9 mouse cellular contexts compared by ENCODE assay signal in genomic region chr6:135363344-135364040, GRCm38 (mm10). TPM values are rescaled to one million over a fixed set of nuclear protein-coding genes. Genes with fewer than 3 reads are reported as not detected.
DNase-seq lines count a peak whose midpoint lies in the region; ATAC-seq and TF ChIP-seq lines count a peak whose summit lies in the region.
"Had no signal": no experiment of that assay in that cellular context is flagged by ENCODE, and none has a peak within 500 bp of the region (broad histone marks: within the 10 kb centered on the region; RNA-seq: fewer than 3 reads in every experiment).

No protein-coding gene starts in this region.

- no peaks in the 10 kb centered on the region for H3K27me3 ChIP-seq in heart, embryonic 11.5 days (ENCODE audit: control insufficient read depth, insufficient read depth, low read length)
- H3K27me3 ChIP-seq in midbrain, postnatal 0 days (ENCODE audit: insufficient read depth, low read length) = no peaks in the 10 kb centered on the region
- H3K27me3 ChIP-seq in midbrain, embryonic 16.5 days (ENCODE audit: control insufficient read depth, insufficient read depth, low read depth, low read length) = no peaks in the 10 kb centered on the region
- no peaks in the 10 kb centered on the region for H3K27me3 ChIP-seq in hindbrain, postnatal 0 days (ENCODE audit: insufficient read depth, low read length)
- H3K27me3 ChIP-seq in stomach, embryonic 15.5 days (replicated peaks) = no peaks in the 10 kb centered on the region

- H3K4me1 ChIP-seq in heart, embryonic 11.5 days (ENCODE audit: control insufficient read depth, insufficient read depth, low read length) = peaks cover 6% of the 10 kb centered on the region; the same call in 1 of the 2 replicates
- 0 out of 2 replicates have a peak, but pooled peaks cover 3% of the 10 kb centered on the region for H3K4me1 ChIP-seq in midbrain, postnatal 0 days (ENCODE audit: insufficient read depth, low read length)
- 0 out of 2 replicates have a peak, but pooled peaks cover 2% of the 10 kb centered on the region for H3K4me1 ChIP-seq in midbrain, embryonic 16.5 days (ENCODE audit: control insufficient read depth, insufficient read depth, low read length)
- peaks cover 15% of the 10 kb centered on the region for H3K4me1 ChIP-seq in hindbrain, postnatal 0 days (ENCODE audit: insufficient read depth, low read length)
- H3K4me1 ChIP-seq in stomach, embryonic 15.5 days = peaks cover 19% of the 10 kb centered on the region; the same call in 1 of the 2 replicates

- TF ChIP-seq CTCF in midbrain, postnatal 0 days (IDR thresholded peaks at IDR 0.05) = no peak
- no peak for TF ChIP-seq CTCF in hindbrain, postnatal 0 days (IDR thresholded peaks at IDR 0.05; ENCODE audit: low read depth)

- peak overlapping the region; percentile 62 for H3K9ac ChIP-seq in heart, embryonic 11.5 days (ENCODE audit: low read depth, low read length)
- H3K9ac ChIP-seq in midbrain, postnatal 0 days (replicated peaks; ENCODE audit: low read length, poor library complexity, severe bottlenecking) = no peak overlapping the region
- H3K9ac ChIP-seq in midbrain, embryonic 16.5 days (ENCODE audit: low read depth, low read length) = no peak overlapping the region
- H3K9ac ChIP-seq in hindbrain, postnatal 0 days (replicated peaks; ENCODE audit: low read length) = peak overlapping the region; percentile 22; the same call in 1 of the 2 replicates
- H3K9ac ChIP-seq in stomach, embryonic 15.5 days = peak overlapping the region; percentile 26; the same call in 1 of the 2 replicates
- H3K9ac ChIP-seq: liver, embryonic 14.5 days had no signal

- ATAC-seq in heart, embryonic 11.5 days (replicated peaks; ENCODE audit: insufficient number of reproducible peaks, low FRiP score, low TSS enrichment) = no peak
- ATAC-seq in midbrain, postnatal 0 days (ENCODE audit: low FRiP score) = no peak
- no peak for ATAC-seq in midbrain, embryonic 16.5 days
- no peak for ATAC-seq in hindbrain, postnatal 0 days
- ATAC-seq in stomach, embryonic 15.5 days (ENCODE audit: insufficient read depth, low FRiP score, low read depth) = no peak

- no peak for DNase-seq in heart, postnatal 4 days
- no peak for DNase-seq in midbrain, postnatal 0 days (ENCODE audit: low spot score)
- no peak for DNase-seq in hindbrain, postnatal 0 days (ENCODE audit: low spot score)
- DNase-seq in frontal cortex, postnatal 10 days (ENCODE audit: low spot score in 2 of 2) = no peak
- no peak for DNase-seq in cerebellum, adult 9-10 months

- peak overlapping the region; percentile 38 for H3K4me3 ChIP-seq in heart, embryonic 11.5 days (ENCODE audit: low read depth, low read length)
- peak overlapping the region; percentile 10 for H3K4me3 ChIP-seq in midbrain, postnatal 0 days (ENCODE audit: low read depth, low read length)
- no peak overlapping the region for H3K4me3 ChIP-seq in midbrain, embryonic 16.5 days (ENCODE audit: low read depth, low read length)
- peak overlapping the region; percentile 19 for H3K4me3 ChIP-seq in hindbrain, postnatal 0 days (ENCODE audit: low read length)
- peak overlapping the region; percentile 44 for H3K4me3 ChIP-seq in stomach, embryonic 15.5 days (replicated peaks)

- H3K4me2 ChIP-seq in heart, embryonic 11.5 days = peak overlapping the region; percentile 46
- peak overlapping the region; percentile 15; the same call in 1 of the 2 replicates for H3K4me2 ChIP-seq in midbrain, postnatal 0 days (ENCODE audit: low read depth, low read length, poor library complexity, severe bottlenecking)
- no peak overlapping the region; the same call in 1 of the 2 replicates for H3K4me2 ChIP-seq in midbrain, embryonic 16.5 days (ENCODE audit: low read length)
- H3K4me2 ChIP-seq in hindbrain, postnatal 0 days (ENCODE audit: low read depth, low read length) = peak overlapping the region; percentile 41
- H3K4me2 ChIP-seq in stomach, embryonic 15.5 days = peak overlapping the region; percentile 43

- H3K27ac ChIP-seq in heart, embryonic 11.5 days (ENCODE audit: low read depth, low read length) = peak overlapping the region; percentile 72
- peak overlapping the region; percentile 47; the same call in 1 of the 2 replicates for H3K27ac ChIP-seq in midbrain, postnatal 0 days (ENCODE audit: low read depth, low read length)
- no peak overlapping the region for H3K27ac ChIP-seq in midbrain, embryonic 16.5 days (ENCODE audit: low read length)
- peak overlapping the region; percentile 38; the same call in 1 of the 2 replicates for H3K27ac ChIP-seq in hindbrain, postnatal 0 days
- peak overlapping the region; percentile 88 for H3K27ac ChIP-seq in stomach, embryonic 15.5 days
- H3K27ac ChIP-seq: liver, embryonic 14.5 days had no signal

- 55% methylated on average over 10 of the region's 10 CpGs for WGBS in heart, embryonic 11.5 days (ENCODE audit: insufficient replicate concordance)
- 60% methylated on average over 10 of the region's 10 CpGs for WGBS in midbrain, postnatal 0 days
- 70% methylated on average over 10 of the region's 10 CpGs for WGBS in midbrain, embryonic 16.5 days
- 56% methylated on average over 10 of the region's 10 CpGs for WGBS in hindbrain, postnatal 0 days
- 36% methylated on average over 10 of the region's 10 CpGs for WGBS in stomach, embryonic 15.5 days

- no peaks in the 10 kb centered on the region for H3K9me3 ChIP-seq in heart, embryonic 11.5 days (replicated peaks; ENCODE audit: control insufficient read depth, low read length)
- no peaks in the 10 kb centered on the region for H3K9me3 ChIP-seq in midbrain, postnatal 0 days (ENCODE audit: low read length)
- H3K9me3 ChIP-seq in midbrain, embryonic 16.5 days (replicated peaks; ENCODE audit: control insufficient read depth, low read length, poor library complexity, severe bottlenecking) = no peaks in the 10 kb centered on the region
- no peaks in the 10 kb centered on the region for H3K9me3 ChIP-seq in hindbrain, postnatal 0 days (ENCODE audit: low read length)
- no peaks in the 10 kb centered on the region for H3K9me3 ChIP-seq in stomach, embryonic 15.5 days

- H3K36me3 ChIP-seq in heart, embryonic 11.5 days (ENCODE audit: control insufficient read depth, insufficient read depth, low read length) = no peaks in the 10 kb centered on the region
- H3K36me3 ChIP-seq in midbrain, postnatal 0 days (ENCODE audit: insufficient read depth, low read length) = no peaks in the 10 kb centered on the region
- H3K36me3 ChIP-seq in midbrain, embryonic 16.5 days (ENCODE audit: control insufficient read depth, insufficient read depth, low read length) = no peaks in the 10 kb centered on the region
- no peaks in the 10 kb centered on the region for H3K36me3 ChIP-seq in hindbrain, postnatal 0 days (ENCODE audit: insufficient read depth, low read length)
- no peaks in the 10 kb centered on the region for H3K36me3 ChIP-seq in stomach, embryonic 15.5 days

RNA-seq across cellular contexts. Expression of gene Emp1, which starts 1.1 kb away (rescaled TPM):
- 7.7 and 10.0 TPM in 2 replicates for polyA plus RNA-seq in heart, embryonic 11.5 days (2014; fragmentation: Nextera tagmentation; extraction: Ambion mirVana)
- total RNA-seq in heart, postnatal 4 days (2021) = 100 to 1,000 TPM; 233 to 234 TPM
- total RNA-seq in midbrain, postnatal 0 days (2014; rRNA removed) = 26.9 and 42.1 TPM in 2 replicates
- 5.6 and 5.7 TPM in 2 replicates for polyA plus RNA-seq in midbrain, postnatal 0 days (2015; fragmentation: Nextera tagmentation; extraction: Ambion mirVana)
- polyA plus RNA-seq in midbrain, embryonic 16.5 days (2015; fragmentation: Nextera tagmentation; extraction: Ambion mirVana) = 7.5 TPM in 2 replicates
- 40.2 and 53.2 TPM in 2 replicates for total RNA-seq in hindbrain, postnatal 0 days (2014; rRNA removed)
- polyA plus RNA-seq in hindbrain, postnatal 0 days (2015; fragmentation: Nextera tagmentation; extraction: Ambion mirVana) = 7.8 and 8.6 TPM in 2 replicates
- 77.5 and 112 TPM in 2 replicates for polyA plus RNA-seq in stomach, embryonic 15.5 days (2015; fragmentation: Nextera tagmentation; extraction: Ambion mirVana)

RNA-seq across cellular contexts. Expression of gene Pbp2, which starts 53.3 kb away (rescaled TPM):
- not detected in 2 replicates for polyA plus RNA-seq in heart, embryonic 11.5 days (2014; fragmentation: Nextera tagmentation; extraction: Ambion mirVana)
- total RNA-seq in heart, postnatal 4 days (2021) = not detected
- total RNA-seq in midbrain, postnatal 0 days (2014; rRNA removed) = not detected in 2 replicates
- polyA plus RNA-seq in midbrain, postnatal 0 days (2015; fragmentation: Nextera tagmentation; extraction: Ambion mirVana) = not detected in 2 replicates
- polyA plus RNA-seq in midbrain, embryonic 16.5 days (2015; fragmentation: Nextera tagmentation; extraction: Ambion mirVana) = not detected in 2 replicates
- total RNA-seq in hindbrain, postnatal 0 days (2014; rRNA removed) = 0.10 TPM in 1 of 2 replicates, not detected in the other
- not detected in 2 replicates for polyA plus RNA-seq in hindbrain, postnatal 0 days (2015; fragmentation: Nextera tagmentation; extraction: Ambion mirVana)
- 1.0 and 4.0 TPM in 2 replicates for polyA plus RNA-seq in stomach, embryonic 15.5 days (2015; fragmentation: Nextera tagmentation; extraction: Ambion mirVana)
- polyA plus RNA-seq: liver, embryonic 14.5 days had no signal

Comparison
In these comparisons a context has a peak if more than half of its experiments do, and no peak if none do; other contexts are left out.
1. H3K9ac ChIP-seq: peak in heart, embryonic 11.5 days (single experiment), hindbrain, postnatal 0 days (single experiment) and stomach, embryonic 15.5 days (single experiment); none in midbrain, postnatal 0 days (single experiment) and midbrain, embryonic 16.5 days (single experiment).